In the genomic region with DNA sequence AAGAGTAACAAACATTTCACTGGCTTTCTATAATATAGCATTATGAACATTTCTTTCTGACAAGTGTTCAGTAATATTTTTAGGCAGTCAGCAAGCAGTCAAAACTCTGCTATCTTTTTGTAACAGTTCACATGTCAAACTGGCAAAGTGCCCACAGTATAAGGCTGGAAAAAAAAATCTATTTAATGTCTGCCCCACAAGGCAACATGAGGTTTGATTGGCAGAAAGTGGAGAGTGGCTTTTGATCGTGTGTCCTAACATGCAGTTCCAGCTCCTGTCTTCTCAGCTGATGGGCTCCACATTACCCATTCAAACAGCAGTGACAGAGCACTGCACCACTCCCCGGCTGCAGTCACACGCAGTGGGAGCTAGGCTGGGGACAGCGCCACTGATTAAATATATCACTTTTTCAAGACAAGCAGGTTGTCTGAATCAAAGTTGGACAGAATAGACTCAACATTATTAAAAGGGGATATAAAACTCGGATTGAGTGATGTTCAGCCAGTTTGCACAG, we compare ENCODE assay signal across 13 mouse cellular contexts.
DNase-seq lines count a peak whose midpoint lies in the region; ATAC-seq and TF ChIP-seq lines count a peak whose summit lies in the region.
"Had no signal": no experiment of that assay in that cellular context is flagged by ENCODE, and none has a peak within 500 bp of the region (broad histone marks: within the 10 kb centered on the region; RNA-seq: fewer than 3 reads in every experiment).

No protein-coding gene starts in this region.

- no peak overlapping the region for H3K27ac ChIP-seq in embryonic facial prominence, embryonic 14.5 days (replicated peaks; ENCODE audit: low read depth, low read length)
- no peak overlapping the region for H3K27ac ChIP-seq in embryonic facial prominence, embryonic 10.5 days (replicated peaks)
- H3K27ac ChIP-seq in liver, adult 2 months (replicated peaks; ENCODE audit: insufficient read depth, low read depth, low read length) = no peak overlapping the region
- H3K27ac ChIP-seq in liver, postnatal 0 days (ENCODE audit: low read depth) = no peak overlapping the region
- no peak overlapping the region for H3K27ac ChIP-seq in hindbrain, embryonic 15.5 days (replicated peaks)
- H3K27ac ChIP-seq: left cerebral cortex, adult 2 months; stomach, postnatal 0 days had no signal

- TF ChIP-seq EP300 in liver, postnatal 0 days (IDR thresholded peaks at IDR 0.05; ENCODE audit: low read depth) = no peak

- no peaks in the 10 kb centered on the region for H3K36me3 ChIP-seq in embryonic facial prominence, embryonic 14.5 days (ENCODE audit: control insufficient read depth, insufficient read depth, low read length)
- no peaks in the 10 kb centered on the region for H3K36me3 ChIP-seq in embryonic facial prominence, embryonic 10.5 days (replicated peaks)
- H3K36me3 ChIP-seq in liver, adult 2 months (ENCODE audit: control insufficient read depth, insufficient read depth, low read length) = no peaks in the 10 kb centered on the region
- H3K36me3 ChIP-seq in liver, postnatal 0 days (replicated peaks; ENCODE audit: insufficient read depth, low read length) = no peaks in the 10 kb centered on the region
- H3K36me3 ChIP-seq in hindbrain, embryonic 15.5 days = no peaks in the 10 kb centered on the region

- TF ChIP-seq POLR2A in liver, adult 2 months (IDR thresholded peaks at IDR 0.05; ENCODE audit: extremely low read depth, insufficient read depth, low read length) = no peak

- H3K27me3 ChIP-seq in embryonic facial prominence, embryonic 14.5 days (replicated peaks; ENCODE audit: control insufficient read depth, insufficient read depth, low read length) = no peaks in the 10 kb centered on the region
- H3K27me3 ChIP-seq in embryonic facial prominence, embryonic 10.5 days (replicated peaks; ENCODE audit: low read depth, poor library complexity, severe bottlenecking) = no peaks in the 10 kb centered on the region
- H3K27me3 ChIP-seq in liver, adult 2 months (ENCODE audit: control insufficient read depth, insufficient read depth, low read length) = no peaks in the 10 kb centered on the region
- no peaks in the 10 kb centered on the region for H3K27me3 ChIP-seq in liver, postnatal 0 days (ENCODE audit: insufficient read depth, low read length)
- H3K27me3 ChIP-seq in hindbrain, embryonic 15.5 days = no peaks in the 10 kb centered on the region

- no peak for TF ChIP-seq CTCF in liver, adult 2 months (IDR thresholded peaks at IDR 0.05; ENCODE audit: low read depth, low read length)
- TF ChIP-seq CTCF in liver, postnatal 0 days (IDR thresholded peaks at IDR 0.05; ENCODE audit: low read depth) = no peak

- no peak overlapping the region for H3K4me3 ChIP-seq in embryonic facial prominence, embryonic 14.5 days (ENCODE audit: low read depth, low read length)
- no peak overlapping the region for H3K4me3 ChIP-seq in embryonic facial prominence, embryonic 10.5 days
- no peak overlapping the region for H3K4me3 ChIP-seq in liver, adult 2 months (ENCODE audit: insufficient read depth, low read depth, low read length)
- no peak overlapping the region for H3K4me3 ChIP-seq in liver, postnatal 0 days (ENCODE audit: low read depth, low read length)
- no peak overlapping the region for H3K4me3 ChIP-seq in hindbrain, embryonic 15.5 days
- H3K4me3 ChIP-seq: left cerebral cortex, adult 2 months had no signal

- no peak overlapping the region for H3K4me2 ChIP-seq in embryonic facial prominence, embryonic 14.5 days (ENCODE audit: low read depth, low read length)
- H3K4me2 ChIP-seq in liver, postnatal 0 days (ENCODE audit: low read depth, low read length) = no peak overlapping the region
- H3K4me2 ChIP-seq in hindbrain, embryonic 15.5 days = peak overlapping the region; percentile 17; the same call in 1 of the 2 replicates

- H3K4me1 ChIP-seq in embryonic facial prominence, embryonic 14.5 days (ENCODE audit: control insufficient read depth, insufficient read depth, low read length) = peaks cover 28% of the 10 kb centered on the region
- peaks cover 27% of the 10 kb centered on the region for H3K4me1 ChIP-seq in embryonic facial prominence, embryonic 10.5 days
- H3K4me1 ChIP-seq in liver, adult 2 months (ENCODE audit: control insufficient read depth, insufficient read depth, low read length) = no peaks in the 10 kb centered on the region
- no peaks in the 10 kb centered on the region for H3K4me1 ChIP-seq in liver, postnatal 0 days (ENCODE audit: insufficient read depth)
- H3K4me1 ChIP-seq in hindbrain, embryonic 15.5 days (replicated peaks) = peaks cover 19% of the 10 kb centered on the region

- no peaks in the 10 kb centered on the region for H3K9me3 ChIP-seq in embryonic facial prominence, embryonic 14.5 days (ENCODE audit: control insufficient read depth, low read length)
- no peaks in the 10 kb centered on the region for H3K9me3 ChIP-seq in embryonic facial prominence, embryonic 10.5 days
- no peaks in the 10 kb centered on the region for H3K9me3 ChIP-seq in liver, postnatal 0 days (ENCODE audit: low read length)
- no peaks in the 10 kb centered on the region for H3K9me3 ChIP-seq in hindbrain, embryonic 15.5 days

- no peak overlapping the region; the same call in 1 of the 2 replicates for H3K9ac ChIP-seq in embryonic facial prominence, embryonic 14.5 days (ENCODE audit: low read depth, low read length)
- no peak overlapping the region for H3K9ac ChIP-seq in liver, adult 2 months (ENCODE audit: low read depth, low read length)
- H3K9ac ChIP-seq in liver, postnatal 0 days (replicated peaks) = no peak overlapping the region
- no peak overlapping the region for H3K9ac ChIP-seq in hindbrain, embryonic 15.5 days

- no peaks in the 10 kb centered on the region; the same call in 1 of the 2 replicates for H3K79me2 ChIP-seq in liver, adult 2 months (ENCODE audit: control insufficient read depth, insufficient read depth, low read length)

- ATAC-seq in embryonic facial prominence, embryonic 14.5 days (ENCODE audit: low read depth) = no peak
- no peak for ATAC-seq in liver, postnatal 0 days
- no peak for ATAC-seq in hindbrain, embryonic 15.5 days (ENCODE audit: low FRiP score, low read depth)

- DNase-seq in embryonic facial prominence, embryonic 14.5 days (ENCODE audit: low spot score) = peak; percentile 53
- DNase-seq in embryonic facial prominence, embryonic 10.5 days (ENCODE audit: low spot score) = no peak
- peak; percentile 23 for DNase-seq in liver, adult 2 months (ENCODE audit: extremely low read depth, low read depth, low spot score)
- no peak for DNase-seq in liver, postnatal 0 days
- DNase-seq in retina, postnatal 1 day = peak; percentile 46
- no peak for DNase-seq in left cerebral cortex, adult 11 months (ENCODE audit: low spot score)
- DNase-seq in MN1 (ENCODE audit: low spot score) = no peak
- DNase-seq: B cell, adult 2 months; kidney, adult 11 months; lung, adult 2 months had no signal

- 25% methylated on average over 5 of the region's 5 CpGs for whole genome bisulfite sequencing in embryonic facial prominence, embryonic 14.5 days
- WGBS in embryonic facial prominence, embryonic 10.5 days = 43% methylated on average over 5 of the region's 5 CpGs
- WGBS in liver, adult 2 months = 64% methylated on average over 5 of the region's 5 CpGs
- WGBS in liver, postnatal 0 days (ENCODE audit: insufficient replicate concordance) = 58% methylated on average over 5 of the region's 5 CpGs
- WGBS in hindbrain, embryonic 15.5 days = 14% methylated on average over 5 of the region's 5 CpGs

Comparison
In these comparisons a context has a peak if more than half of its experiments do, and no peak if none do; other contexts are left out.
1. DNase-seq: peak in embryonic facial prominence, embryonic 14.5 days (single experiment), liver, adult 2 months (single experiment) and retina, postnatal 1 day (single experiment); none in embryonic facial prominence, embryonic 10.5 days (single experiment), liver, postnatal 0 days (single experiment), left cerebral cortex, adult 11 months (single experiment) and MN1 (single experiment).